Mouse (Mus musculus) brown adipose tissue, adult 24 weeks (tissue): ENCODE measurements around the gene Gm9821. TPM values are rescaled to one million over a fixed set of nuclear protein-coding genes. Genes with fewer than 3 reads are reported as not detected.

ENCODE experiments used
- H3K27ac ChIP-seq: fragments of 200-500 bp; replicated peaks from 2 replicates; pipeline ENCODE4 v1.5.1; 2012; ENCODE audit warnings: low read depth, mild to moderate bottlenecking, low read length
- H3K4me1 ChIP-seq: fragments of 200-500 bp; 2 replicates; pipeline ENCODE4 v1.6.1; 2012; ENCODE audit warnings: low read length, mixed read lengths; ENCODE audit not compliant: control insufficient read depth, insufficient read depth, insufficient read length
- H3K4me3 ChIP-seq: fragments of 200-500 bp; 2 replicates; pipeline ENCODE4 v1.5.1; 2012; ENCODE audit warnings: low read depth, mild to moderate bottlenecking, low read length, moderate library complexity; ENCODE audit not compliant: insufficient read depth
- polyA plus RNA-seq: library from polyadenylated mRNA; stranded (reverse); fragments of >200 nt; gene quantifications from 2 replicates; pipeline ENCODE4 v1.2.4, GENCODE M21; 2012; ENCODE audit not compliant: missing spikeins, insufficient read depth, insufficient read length

Gene Gm9821
- polyA plus RNA-seq, 1 experiment, result not detected

DNA sequence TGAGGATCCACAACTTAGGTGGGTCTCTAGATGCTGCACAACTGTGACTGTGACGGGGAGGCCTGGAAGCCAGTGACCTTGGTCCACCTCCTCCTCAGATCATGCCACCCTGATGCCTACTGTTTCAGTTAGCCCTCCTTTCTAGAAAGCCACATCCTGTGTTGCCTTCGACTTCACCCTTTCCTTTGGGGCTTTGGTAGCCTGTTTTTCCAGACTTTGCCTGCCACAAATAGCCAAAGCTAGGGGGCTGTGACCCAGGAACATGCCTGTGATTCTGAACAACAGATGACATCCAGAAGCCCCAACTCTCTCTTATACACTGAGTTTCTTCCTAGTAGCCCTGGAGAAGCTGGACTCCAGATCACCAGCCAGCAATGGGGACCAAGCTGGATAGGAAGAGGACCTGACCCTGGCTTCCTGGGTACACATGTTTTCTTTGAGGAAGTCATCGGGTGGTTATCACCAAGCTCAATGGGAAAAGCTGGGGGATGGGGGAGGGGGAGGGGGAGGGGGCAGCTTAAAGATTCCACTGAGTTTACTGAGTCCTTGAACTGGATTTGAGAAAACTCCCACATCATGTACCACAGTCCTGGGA, 19.2 kb downstream of the Gm9821 start:
- peak overlapping the region; percentile 98 for H3K27ac ChIP-seq
- peak overlapping the region; percentile 76 for H3K4me3 ChIP-seq
- H3K4me1 ChIP-seq, result peaks cover 27% of the 10 kb centered on the region

- peaks cover 21% of the 10 kb centered on the region for H3K4me1 ChIP-seq
- peak overlapping the region; percentile 98 for H3K27ac ChIP-seq
- peak overlapping the region; percentile 76 for H3K4me3 ChIP-seq
These were observed 19.9 kb downstream of the Gm9821 start for GRCm38 (mm10) chr2:91965417-91965816.

GRCm38 (mm10) chr2:91966367-91966766, 20.9 kb downstream of the Gm9821 start:
- H3K27ac ChIP-seq, result peak overlapping the region; percentile 27; the same call in 1 of the 2 replicates
- no peak overlapping the region for H3K4me3 ChIP-seq
- peaks cover 23% of the 10 kb centered on the region for H3K4me1 ChIP-seq

- H3K4me1 ChIP-seq, result peaks cover 23% of the 10 kb centered on the region
- peak overlapping the region; percentile 83 for H3K27ac ChIP-seq
- H3K4me3 ChIP-seq, result no peak overlapping the region
These were observed 22.5 kb downstream of the Gm9821 start for GRCm38 (mm10) chr2:91967962-91968361.

DNA sequence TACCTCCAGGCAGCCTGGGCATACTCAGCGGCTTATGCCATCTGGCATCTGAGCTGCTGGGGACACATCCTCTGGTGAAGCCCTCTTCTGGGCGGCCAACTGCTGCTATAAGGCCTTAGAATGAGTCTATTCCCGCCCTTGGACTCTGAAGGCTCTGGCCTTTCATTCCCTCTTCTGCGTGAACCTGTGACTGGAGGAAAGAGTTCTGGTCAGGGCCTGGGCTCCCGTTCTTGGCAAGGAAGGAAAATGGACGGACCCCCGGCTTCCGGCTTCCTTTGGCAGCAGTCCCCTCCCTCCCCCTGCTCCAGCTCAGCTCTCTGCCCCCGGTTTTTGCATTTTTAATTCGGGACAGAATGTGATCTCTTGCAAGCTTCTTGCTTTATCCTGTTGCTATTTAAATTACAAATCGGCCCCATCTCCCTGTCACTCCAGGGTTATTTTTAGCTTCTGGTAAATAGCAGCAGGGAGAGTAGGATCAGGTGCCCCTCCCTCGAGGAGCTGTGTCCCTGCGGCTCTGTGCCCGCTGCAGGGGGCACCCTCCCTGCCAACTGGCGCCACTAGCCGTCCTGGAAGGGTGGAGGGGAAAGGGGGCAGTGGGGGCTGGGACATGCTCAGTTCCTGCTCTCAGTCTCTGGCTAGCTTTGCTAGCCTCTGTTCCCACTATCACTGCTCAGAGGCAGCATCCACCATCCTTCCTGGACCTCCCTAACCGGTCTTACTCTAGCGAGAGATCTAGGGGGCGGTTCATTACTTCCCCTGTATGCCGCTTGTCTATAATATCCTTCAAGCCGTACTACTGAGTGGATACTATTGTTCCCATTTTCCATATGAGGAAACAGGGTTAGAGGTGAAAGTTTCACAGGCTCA, 26.0 kb downstream of the Gm9821 start:
- Histone ChIP-seq H3K27ac (peak overlapping the region; percentile 86), H3K4me1 (peaks cover 18% of the 10 kb centered on the region), H3K4me3 (no peak overlapping the region)

DNA sequence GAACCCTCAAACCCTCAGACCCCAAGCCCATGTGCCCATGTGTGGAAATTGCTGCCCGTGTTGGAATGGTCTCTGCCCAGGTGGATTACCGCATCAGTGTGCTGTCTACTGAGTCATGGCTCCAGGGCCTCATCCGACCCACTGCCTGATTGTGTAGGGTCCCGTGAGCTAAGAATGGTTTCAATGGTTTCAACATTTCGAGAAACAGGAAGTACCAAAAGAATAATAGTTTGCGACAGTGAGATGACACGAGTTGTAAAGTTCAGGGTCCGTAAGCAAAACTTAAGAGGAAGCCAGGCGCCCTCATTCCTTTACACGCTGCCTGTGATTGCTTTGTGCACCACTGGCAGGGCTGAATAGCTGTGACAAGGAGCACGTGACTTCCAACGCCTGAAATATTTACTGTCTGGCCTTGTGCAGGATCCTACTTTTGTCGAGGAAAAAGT, 26.6 kb downstream of the Gm9821 start:
- H3K27ac ChIP-seq, result peak overlapping the region; percentile 86
- no peak overlapping the region for H3K4me3 ChIP-seq
- peaks cover 15% of the 10 kb centered on the region for H3K4me1 ChIP-seq

DNA sequence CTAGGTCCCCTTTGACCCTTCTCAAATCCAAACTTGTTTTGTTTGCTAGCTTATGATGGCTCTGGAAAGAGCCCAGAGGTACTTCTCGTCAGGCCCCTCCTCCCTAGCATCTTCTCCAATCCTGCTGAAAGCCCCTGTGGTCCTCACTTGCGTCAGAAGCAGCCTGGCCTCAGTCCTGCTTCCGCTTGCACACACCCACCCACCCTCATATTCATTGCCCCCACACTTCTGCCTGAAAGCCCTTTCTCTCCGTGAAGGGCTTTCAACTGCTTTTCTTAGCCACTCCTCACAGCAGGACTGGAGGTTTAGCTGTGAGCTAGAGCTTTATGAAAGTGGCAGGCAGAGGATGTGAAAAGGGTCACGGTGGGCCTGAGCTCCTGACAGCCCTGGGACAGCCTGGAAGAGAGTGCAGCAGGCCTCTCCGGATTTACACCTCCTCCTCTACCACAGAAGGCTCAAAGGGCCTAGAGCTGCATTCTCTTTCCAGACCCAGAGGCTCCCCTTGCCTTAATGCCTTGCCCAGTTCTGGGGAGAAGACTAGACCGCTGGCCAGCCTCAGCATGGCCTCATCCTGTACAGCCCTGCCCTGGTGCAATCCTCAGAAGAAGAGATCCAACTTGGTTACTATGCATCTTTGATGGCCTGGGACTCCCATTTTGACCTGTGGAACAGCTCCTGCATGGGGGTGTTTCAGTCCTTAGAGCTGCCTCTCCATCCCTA, 28.1 kb downstream of the Gm9821 start:
- Histone ChIP-seq H3K4me3 (no peak overlapping the region), H3K27ac (no peak overlapping the region), H3K4me1 (peaks cover 10% of the 10 kb centered on the region)

GRCm38 (mm10) chr2:91975581-91976541, 30.4 kb downstream of the Gm9821 start, which contains the start of gene Dgkz:
TSS of gene Dgkz (minus strand) at chr2:91975864.
- H3K4me3 ChIP-seq, result peak within 1 kb of the TSS; percentile 42
- H3K27ac ChIP-seq, result no peak within 1 kb of the TSS
- H3K4me1 ChIP-seq, result peaks cover 6% of the 10 kb centered on the region

DNA sequence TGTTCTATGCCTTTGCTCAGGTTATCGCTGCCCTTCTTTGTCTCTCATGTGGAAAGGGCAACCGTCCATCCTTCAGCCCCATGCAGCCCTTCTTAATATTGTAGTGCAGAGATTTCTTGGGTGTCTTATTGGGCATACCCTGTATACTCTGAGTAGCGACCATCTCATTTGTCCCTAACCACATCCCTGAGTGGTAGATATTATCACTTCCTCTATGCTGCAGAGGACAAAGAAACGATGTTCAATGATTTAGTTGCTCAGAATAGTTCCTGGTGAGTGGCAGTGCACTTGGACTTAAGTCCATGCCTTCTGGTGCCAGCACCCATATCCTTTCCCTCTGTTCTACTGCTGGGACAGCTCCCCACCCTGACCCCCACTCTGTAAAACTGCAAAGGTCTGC, 32.5 kb downstream of the Gm9821 start:
- no peak overlapping the region for H3K27ac ChIP-seq

DNA sequence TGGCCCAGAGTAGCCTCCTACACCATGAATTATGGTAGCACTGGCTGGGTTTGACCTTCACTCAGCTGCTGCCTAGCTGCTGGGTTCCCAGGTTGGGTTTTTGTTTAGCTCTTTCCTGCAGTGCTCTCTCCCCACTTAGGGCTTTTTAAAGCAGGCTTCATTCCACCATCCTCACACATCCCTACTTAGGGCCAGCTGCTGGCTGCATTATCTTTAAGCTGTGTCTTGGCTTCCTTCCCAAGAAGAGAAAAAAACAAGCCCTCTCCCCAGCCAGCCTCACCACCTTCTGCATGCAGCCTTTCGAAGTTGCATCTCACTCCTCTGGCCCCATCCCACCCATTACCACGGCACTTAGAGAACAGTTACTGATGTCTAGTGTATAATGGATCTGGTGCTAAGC, 33.0 kb downstream of the Gm9821 start:
- Histone ChIP-seq H3K27ac (no peak overlapping the region), H3K4me3 (no peak overlapping the region), H3K4me1 (no peaks in the 10 kb centered on the region; the same call in 1 of the 2 replicates)

More for the DNA sequence above, 32.5 kb downstream of the Gm9821 start:
- no peaks in the 10 kb centered on the region; the same call in 1 of the 2 replicates for H3K4me1 ChIP-seq
- H3K4me3 ChIP-seq, result no peak overlapping the region

DNA sequence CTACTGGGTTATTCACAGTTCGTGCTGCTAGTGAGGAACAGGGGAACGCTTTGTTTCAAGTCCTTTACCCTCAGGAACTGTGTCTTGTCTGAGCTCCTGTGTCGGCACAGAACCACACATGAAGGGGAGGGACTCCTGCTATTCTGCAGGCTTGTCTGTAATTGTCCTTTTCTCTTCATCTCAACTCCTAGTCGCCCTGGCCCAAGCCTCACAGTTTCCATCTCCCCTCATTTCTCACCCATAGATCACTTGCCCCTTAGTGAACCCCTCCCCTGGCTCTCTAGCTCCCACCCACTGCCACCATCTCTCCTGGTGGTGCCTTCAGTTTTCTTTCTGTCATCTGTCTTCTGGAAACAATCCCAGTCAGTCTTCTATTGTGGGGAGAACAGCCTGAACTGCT, 34.7 kb downstream of the Gm9821 start:
- H3K4me1 ChIP-seq, result no peaks in the 10 kb centered on the region; the same call in 1 of the 2 replicates
- no peak overlapping the region for H3K27ac ChIP-seq
- H3K4me3 ChIP-seq, result no peak overlapping the region

DNA sequence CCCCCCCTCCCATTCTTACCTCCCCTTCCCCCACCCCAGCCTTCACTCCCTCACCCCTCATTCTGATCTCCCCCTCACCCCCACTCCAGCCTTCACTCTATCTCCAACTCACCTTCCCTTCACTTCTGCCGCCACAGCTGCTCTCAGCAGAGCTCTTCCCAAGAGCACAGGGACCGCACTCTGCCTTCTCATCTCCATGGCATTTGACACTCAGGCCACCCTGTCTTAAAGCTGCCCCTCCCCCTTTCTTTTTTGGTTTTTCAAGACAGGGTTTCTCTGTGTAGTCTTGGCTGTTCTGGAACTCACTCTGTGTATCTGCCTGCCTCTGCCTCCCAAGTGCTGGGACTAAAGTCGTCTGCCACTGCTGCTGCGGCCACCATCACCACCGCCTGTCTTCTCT, 35.3 kb downstream of the Gm9821 start:
- H3K4me3 ChIP-seq, result no peak overlapping the region
- H3K4me1 ChIP-seq, result no peaks in the 10 kb centered on the region
- no peak overlapping the region for H3K27ac ChIP-seq

GRCm38 (mm10) chr2:91984439-91984838, 38.9 kb downstream of the Gm9821 start:
- Histone ChIP-seq H3K27ac (peak overlapping the region; percentile 55), H3K4me1 (no peaks in the 10 kb centered on the region), H3K4me3 (peak overlapping the region; percentile 34)

DNA sequence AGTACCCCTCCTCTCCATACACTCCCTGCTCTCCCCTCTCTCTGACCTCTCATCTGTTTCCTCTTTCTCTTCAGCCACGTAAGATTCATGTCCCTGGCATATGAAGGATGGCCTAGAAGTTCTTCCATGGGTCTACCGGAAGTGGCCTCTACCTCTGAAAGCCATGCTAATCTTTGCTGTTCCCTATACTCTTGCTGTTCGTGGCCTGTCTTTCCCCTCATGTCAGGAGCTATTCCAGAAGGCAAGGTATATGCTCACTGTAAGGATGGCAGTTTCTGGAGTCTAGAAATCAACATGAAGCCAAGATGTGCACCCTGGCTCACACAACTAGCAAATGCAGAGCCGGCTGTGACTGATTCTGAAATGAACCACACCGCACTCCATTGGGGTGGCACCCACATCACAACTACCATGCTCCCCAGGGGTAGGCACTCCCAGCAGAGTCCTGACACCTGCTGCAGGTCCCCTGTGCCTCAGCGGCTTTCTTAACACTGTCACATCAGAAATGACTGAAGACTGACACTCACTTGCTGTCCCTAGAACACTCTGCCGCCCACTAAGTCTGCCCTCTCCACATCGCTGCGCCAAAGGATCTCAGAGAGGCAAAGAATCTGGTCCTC, 39.5 kb downstream of the Gm9821 start:
- Histone ChIP-seq H3K4me3 (no peak overlapping the region), H3K4me1 (no peaks in the 10 kb centered on the region), H3K27ac (peak overlapping the region; percentile 55)
